Mouse (Mus musculus) v-Abl transformed pro-B cells (cell line): Measurements from ENCODE around the gene Adgra1.

Source experiments
- in situ Hi-C, 2 experiments: fragments of 400-800 bp; cut with MboI; formaldehyde crosslinking; loops; one replicate each; pipeline ENCODE4 v1.15.1; 2025; ENCODE audit not compliant: unreplicated experiment in 2 of 2

The Adgra1 gene

GRCm38 (mm10) chr7:139901981-139902380, 68.0 kb downstream of the Adgra1 start:
- in situ Hi-C loops: no loop called here

DNA sequence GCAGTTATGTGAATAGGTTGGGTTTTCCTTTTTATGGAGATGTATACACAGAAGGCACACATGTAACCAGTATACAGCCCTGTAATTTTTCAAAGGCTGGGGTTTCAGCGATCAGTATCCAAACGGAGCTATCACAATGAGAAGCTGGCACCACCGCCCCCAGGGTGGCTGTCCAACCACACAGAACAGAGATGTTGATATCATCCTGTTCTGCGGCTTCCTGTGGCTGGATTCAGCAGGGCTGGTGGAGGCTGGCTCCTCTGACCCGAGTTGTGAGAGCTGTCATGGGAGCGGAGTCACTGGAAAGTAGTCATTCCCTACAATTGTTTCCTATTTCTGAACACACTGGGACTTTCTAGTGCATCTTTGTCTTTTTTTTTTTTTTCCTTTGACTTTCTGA, 71.3 kb downstream of the Adgra1 start:
- in situ Hi-C loops: no loop called here

GRCm38 (mm10) chr7:139905661-139906060, 71.7 kb downstream of the Adgra1 start:
- in situ Hi-C loops: no loop called here

- in situ Hi-C loops: no loop called here
Measured at GRCm38 (mm10) chr7:139908176-139908575, 74.2 kb downstream of the Adgra1 start.

- in situ Hi-C loops: no loop called here
Measured at GRCm38 (mm10) chr7:139909469-139909868, 75.5 kb downstream of the Adgra1 start.

DNA sequence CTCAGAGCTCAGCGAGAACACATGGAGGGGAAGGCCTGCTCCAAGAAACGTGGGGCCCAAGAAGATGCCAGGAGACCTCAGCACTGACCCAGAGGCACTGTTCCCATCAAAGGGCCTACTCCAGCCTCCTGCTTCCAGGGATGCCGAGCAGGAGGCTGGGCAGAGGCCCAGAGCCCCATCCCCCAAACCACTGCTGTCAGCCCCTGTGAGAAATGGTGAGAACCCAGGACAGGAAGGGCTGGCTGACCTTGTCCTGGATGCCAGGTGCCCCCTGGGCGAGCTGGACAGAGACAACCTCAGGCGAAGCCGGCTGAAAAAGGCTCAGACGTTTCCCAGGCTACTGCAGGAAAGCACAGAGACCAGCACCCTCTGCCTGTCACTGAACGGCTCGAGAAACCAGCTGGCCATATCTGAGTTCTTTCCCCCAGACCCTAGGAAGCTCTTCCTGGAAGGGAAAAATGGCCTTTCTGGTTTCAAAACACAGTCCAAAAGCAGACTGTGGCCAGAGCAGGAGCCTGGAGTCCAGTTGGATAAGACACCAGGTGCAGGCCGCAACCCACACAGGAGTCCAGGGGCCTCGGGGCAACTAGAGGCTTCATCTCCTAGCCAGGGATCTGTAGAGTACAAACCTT, 76.3 kb downstream of the Adgra1 start:
- in situ Hi-C loops: no loop called here

GRCm38 (mm10) chr7:139914141-139915047, 80.4 kb downstream of the Adgra1 start:
- in situ Hi-C loops: no loop called here

DNA sequence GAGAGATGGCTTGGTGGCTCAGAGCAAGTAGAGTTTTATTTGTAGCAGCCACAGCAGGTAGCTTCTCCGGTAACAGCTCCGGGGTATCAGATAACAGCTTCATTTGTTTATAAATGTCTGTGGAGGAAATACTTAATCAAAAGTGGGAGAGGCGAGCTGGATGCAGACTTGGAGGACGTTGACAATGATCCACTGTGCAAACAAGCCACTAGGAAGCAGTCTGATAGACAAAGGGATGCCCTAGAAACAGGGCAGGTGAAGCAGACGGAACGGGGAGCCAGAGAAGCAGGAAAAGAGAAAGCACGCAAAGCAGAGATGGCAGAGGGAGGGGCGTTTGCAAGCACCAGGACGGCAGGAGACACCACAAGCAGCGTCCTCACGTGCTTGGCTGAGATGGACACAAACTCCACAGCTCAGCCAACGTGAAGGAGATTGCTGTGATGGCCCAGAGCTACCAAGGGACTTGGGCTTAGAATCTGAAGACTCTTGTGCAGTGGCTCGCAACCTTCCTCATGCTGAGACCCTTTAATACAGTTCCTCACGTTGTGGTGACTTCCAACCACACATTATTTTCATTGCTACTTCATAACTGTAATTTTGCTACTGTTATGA, 81.8 kb downstream of the Adgra1 start:
- in situ Hi-C loops: no loop called here

GRCm38 (mm10) chr7:139916345-139916744, 82.4 kb downstream of the Adgra1 start:
- in situ Hi-C loops: no loop called here

DNA sequence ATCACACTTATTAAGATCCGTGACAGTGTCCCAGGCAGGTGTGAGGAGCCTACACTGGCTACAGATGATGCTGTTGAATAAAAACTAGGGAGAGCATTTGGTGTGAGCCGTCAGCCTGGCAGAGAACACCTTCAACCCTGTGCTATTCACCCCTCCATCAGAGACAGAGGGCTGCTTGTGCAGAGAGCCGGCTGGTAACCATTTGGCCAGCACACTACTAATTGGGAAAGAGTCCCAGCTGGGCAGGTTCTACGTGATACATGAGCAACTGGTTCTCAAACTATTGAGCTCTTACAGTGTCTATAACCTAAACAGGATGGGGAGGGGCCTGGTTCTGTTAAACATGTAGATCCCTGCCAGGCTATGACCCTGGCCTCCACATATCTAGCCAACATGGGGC, 84.3 kb downstream of the Adgra1 start:
- in situ Hi-C loops: no loop called here
